Mouse (Mus musculus): Measurements from ENCODE around the gene Zfp980.
"Not testable (repeated sequence)": the region's sequence is repeated elsewhere in the genome, so short reads cannot be mapped to it uniquely, and the experiment has no call there.

The Zfp980 gene

DNA sequence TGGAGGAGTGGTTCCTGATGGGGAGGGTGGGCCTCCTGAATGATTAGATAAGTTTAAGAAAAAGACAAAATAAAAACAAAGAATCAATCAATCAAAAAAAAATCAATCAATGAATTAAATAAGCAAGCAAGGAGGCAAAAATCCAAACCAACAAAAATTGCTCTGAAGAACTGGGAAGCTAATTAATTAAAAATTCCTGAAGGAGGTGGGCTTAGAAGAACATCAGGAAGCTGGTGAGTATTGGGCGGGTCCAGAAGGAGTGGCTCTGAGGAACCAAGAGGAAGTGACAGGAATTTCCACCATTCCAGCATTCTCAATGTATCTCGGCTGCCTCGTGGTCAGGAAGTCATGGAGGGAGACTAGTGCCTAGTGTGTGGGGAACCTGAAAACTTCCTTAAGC, at the start of gene Zfp980:
TSS of gene Zfp980 (plus strand) at position 301 of the 400 bp plus-strand sequence.
- DNase-seq (ENCODE audit: low spot score in 2 of 2), result not testable (repeated sequence)

GRCm38 (mm10) chr4:145640416-145641185, 29.9 kb upstream of the Zfp980 start:
- DNase-seq (ENCODE audit: low spot score in 2 of 2), result not testable (repeated sequence)

DNA sequence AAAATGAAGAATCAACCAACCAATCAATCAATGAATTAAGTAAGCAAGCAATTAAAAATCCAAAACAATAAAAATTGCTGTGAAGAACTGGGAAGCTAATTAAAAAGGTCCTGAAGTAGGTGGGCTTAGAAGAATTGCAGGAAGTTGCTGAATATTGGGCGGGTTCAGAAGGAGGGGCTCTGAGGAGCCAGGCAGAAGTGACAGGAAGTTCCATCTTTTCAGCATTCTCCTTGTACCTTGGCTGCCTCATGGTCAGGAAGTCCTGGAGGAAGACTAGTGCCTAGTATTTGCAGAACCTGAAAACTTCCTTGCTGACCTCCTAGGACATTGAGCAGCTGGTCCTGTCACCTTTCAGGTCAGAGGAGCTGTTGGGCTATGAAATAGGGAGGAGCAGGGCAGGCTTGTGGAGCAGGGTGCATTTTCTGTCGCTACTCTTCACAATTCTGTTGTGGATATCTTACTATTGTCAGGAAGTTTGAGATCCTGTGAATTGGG, 3.8 kb downstream of the Zfp980 start:
- DNase-seq (ENCODE audit: low spot score in 2 of 2), result not testable (repeated sequence)

- DNase-seq (ENCODE audit: low spot score in 2 of 2), result peak in 1 of 2 experiments; percentile 21
Observed at GRCm38 (mm10) chr4:145680217-145680616, 9.7 kb downstream of the Zfp980 start.

DNA sequence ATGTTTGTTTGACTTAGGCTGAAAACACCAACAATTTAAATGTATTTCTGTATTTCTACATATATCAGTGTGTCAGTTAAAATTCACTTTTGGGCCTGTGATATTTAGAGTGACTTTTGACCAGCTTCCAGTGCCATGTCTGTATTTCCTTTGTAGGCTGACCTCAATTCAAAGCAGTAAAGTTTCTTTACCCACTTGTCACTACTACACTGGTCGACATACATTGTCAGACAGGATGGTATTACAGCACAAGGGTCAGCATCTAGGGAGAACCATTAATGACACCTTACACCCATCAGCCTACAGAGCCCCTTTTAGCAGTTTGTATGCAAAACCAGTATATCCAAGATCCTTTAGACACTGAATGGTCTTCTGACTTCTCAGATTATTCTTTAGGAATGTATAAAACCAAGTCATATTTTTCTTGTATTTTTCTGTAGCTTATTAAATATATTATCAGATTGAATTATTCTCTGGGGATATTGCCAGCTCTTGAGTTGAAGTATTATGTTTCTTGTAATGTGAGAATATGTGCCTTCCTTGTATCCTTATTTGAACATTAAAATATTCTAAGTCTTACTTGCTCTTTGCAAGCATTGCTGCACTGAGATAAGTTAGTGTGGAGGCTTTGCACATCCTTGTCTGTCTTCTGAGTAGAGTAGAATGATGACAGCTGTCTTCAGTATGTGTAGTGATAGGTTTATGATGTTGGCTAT, 10.3 kb downstream of the Zfp980 start:
- not testable (repeated sequence) for DNase-seq (ENCODE audit: low spot score in 2 of 2)

GRCm38 (mm10) chr4:145682021-145682420, 11.5 kb downstream of the Zfp980 start:
- not testable (repeated sequence) for DNase-seq (ENCODE audit: low spot score in 2 of 2)

GRCm38 (mm10) chr4:145683024-145683766, 12.7 kb downstream of the Zfp980 start:
- not testable (repeated sequence) for DNase-seq (ENCODE audit: low spot score in 2 of 2)

DNA sequence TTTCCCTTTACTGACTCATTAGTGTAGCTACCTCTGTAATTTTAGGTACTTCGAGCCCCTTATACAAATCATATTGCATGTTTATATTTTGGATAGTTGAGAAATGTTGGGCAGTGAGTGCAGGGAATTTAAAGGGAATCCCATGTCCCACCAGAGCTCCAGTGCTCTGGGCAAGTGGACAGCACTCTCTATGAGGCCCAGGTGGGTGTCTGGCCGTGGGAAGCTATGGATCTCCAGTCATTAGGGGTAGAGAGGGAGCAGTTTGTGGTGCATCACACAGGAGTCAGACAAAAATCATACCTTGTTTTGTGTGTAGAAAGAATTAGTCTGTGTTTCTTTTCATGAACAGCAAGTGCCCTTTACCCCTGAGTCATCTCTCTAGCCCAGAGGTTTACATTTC, 15.6 kb downstream of the Zfp980 start:
- not testable (repeated sequence) for DNase-seq (ENCODE audit: low spot score in 2 of 2)

DNA sequence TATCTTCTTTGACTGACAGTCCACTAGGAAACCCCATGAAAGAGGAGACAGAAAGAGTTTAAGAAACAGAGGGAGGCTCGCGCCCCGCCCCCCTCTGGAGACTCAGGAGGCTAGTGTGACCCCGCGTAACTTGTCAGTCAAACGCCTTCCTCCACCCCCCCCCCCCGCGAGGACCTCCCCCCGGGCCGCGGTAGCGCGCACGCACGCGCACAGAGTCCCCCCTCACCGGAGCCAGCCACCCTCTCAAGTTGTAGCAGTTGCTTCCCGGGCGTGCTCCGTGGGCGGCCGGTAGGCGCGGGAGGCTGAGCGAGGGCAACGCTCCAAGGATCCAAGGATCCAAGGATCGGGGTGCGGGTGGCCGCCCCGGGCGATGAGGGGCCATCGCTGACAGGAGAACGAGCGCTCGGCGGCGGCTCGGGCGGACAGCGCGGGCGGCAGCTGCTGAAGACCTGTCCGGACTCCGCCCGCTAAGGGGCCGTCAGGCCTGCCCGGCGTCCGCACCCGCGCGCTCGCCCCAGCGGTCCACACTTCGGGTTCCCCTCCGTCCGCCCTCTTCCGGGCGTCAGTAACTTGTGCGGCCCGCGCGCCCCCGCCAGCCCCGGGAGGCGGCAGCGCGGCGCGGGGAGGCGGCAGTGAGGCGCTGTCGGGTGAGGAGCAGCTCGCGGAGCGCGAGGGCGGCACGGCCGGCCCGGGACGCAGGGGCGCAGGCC, 74.6 kb downstream of the Zfp980 start:
- peak; percentile 0 to 15 for DNase-seq (ENCODE audit: low spot score in 2 of 2)

GRCm38 (mm10) chr4:145745645-145745991, 75.1 kb downstream of the Zfp980 start:
- DNase-seq (ENCODE audit: low spot score in 2 of 2), result not testable (repeated sequence)

Data from cerebellum, postnatal 4 days (tissue).